Mouse (Mus musculus) 3T3-L1 (cell line): ENCODE data around the gene Mblac1.

ENCODE experiments used
- DNase-seq: peaks from one replicate; pipeline ENCODE4 v3.0.0-alpha.2; 2015; ENCODE audit warnings: low read depth, low spot score

The Mblac1 gene

DNA sequence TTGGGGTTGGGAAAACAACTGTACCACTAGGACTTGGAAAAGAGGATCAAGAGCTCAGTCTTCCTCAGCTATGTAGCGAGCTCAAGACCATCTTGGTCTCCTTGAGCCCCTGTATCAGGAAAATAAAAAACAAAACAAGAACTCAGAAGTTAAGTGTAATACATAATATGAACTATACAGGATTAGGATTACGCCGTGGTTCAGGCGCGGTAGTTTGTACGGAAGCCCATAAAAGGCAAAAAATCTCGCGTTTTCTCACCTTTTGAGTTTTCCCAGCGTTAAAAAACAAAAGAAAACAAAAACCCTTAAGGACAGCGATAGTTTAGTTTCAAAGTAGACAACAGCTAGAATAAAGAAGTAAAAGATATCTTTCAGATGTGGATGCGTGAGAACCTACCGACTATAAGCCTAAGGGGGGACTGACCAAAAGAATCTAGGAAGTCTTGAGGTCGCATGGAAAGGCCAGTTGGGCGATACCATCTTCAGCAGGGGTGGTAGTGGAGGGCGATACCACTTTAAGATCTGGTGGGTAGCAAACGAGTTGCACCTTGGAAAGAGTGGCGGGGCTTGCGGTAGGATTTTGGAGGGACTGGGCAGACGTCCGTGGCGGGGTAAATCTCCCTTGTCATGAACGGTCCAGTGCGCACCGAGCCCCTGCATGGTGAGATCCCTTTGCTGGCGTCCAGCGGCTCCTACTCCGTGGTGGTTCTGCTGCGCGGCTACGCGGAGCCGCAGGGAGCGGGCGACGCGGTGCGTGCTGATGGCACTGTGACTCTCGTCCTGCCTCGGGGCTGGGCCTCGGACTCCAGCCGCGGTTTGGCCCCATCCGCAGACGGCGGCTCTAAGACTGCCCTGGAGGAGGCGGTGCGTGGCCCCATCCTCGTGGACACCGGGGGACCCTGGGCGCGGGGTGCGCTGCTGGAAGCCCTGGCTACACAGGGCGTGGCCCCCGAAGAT lies at the start of gene Mblac1:
Gene Mblac1 (plus strand): TSS at position 544 of the 957 bp plus-strand sequence.
- DNase-seq, result peak; percentile 88

DNA sequence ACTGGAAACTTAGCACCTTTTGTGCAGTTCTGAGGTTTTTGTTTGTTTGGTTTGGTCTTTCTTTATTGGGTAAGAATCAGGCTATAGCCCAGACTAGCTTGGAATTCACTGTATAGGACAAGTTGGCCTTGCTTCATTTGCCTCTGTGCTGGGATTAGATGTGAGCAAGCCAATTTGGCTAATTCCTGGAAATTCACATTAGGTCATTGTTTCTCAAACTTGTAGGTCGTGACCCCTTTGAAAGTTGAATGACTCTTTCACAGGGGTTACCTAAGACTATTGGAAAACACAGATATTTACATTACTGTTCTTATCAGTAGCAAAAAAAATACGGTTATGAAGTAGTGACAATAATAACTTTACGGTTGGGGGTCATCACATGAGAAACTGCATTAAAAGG lies 39.7 kb upstream of the Mblac1 start:
- no peak for DNase-seq

DNA sequence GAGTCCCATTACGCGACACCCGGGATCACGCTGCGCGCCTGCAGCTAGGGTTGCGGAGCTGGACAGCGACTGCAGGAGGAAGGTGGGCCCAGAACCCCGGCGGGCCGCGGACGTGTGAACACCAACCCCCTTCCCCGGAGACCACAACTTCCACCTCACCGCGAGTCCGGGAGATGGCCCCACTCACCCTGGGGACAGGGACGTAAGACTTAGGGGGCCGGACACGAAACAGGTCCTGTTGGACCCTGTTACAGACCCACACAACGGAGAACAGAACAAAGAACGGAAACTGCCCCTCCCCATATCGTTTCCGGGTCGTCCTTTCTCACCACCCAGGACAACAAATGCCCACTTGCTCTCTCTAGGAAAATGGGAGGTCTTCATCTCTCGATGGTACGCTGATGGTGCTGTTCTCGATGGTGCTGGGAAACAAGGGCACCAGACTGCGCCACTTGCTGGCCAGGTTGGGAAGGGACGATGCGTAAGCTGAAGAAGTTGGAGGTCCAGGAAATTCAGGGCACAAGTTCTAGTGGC lies 38.6 kb upstream of the Mblac1 start, which contains the start of gene Zfp113:
Gene Zfp113 (minus strand): TSS at position 302 of the 534 bp plus-strand sequence.
- DNase-seq, result peak; percentile 100

DNA sequence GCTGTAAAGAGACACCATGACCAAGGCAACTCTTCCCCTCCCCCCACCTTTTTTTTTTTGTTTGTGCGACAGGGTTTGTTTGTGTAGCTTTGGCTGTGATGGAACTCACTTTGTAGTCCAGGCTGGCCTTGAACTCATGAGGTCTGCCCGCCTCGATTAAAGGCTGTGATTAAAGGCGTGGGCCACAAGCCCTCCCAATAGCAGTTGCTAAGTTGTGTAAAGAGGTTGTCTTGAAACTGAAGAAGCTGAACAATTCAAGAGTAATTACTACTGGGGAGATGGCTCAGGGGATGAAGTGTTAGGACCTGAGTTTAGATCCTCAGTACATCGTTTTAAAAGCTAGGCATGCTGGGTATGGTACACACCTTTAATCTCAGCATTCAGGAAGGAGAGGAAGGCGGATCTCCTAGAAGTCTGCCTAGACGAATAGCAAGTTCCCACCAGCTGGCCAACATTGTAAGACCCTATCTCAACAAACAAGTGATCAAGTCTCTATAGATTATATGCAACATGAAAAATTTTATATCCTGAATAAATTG lies 33.8 kb upstream of the Mblac1 start:
- DNase-seq, result no peak

DNA sequence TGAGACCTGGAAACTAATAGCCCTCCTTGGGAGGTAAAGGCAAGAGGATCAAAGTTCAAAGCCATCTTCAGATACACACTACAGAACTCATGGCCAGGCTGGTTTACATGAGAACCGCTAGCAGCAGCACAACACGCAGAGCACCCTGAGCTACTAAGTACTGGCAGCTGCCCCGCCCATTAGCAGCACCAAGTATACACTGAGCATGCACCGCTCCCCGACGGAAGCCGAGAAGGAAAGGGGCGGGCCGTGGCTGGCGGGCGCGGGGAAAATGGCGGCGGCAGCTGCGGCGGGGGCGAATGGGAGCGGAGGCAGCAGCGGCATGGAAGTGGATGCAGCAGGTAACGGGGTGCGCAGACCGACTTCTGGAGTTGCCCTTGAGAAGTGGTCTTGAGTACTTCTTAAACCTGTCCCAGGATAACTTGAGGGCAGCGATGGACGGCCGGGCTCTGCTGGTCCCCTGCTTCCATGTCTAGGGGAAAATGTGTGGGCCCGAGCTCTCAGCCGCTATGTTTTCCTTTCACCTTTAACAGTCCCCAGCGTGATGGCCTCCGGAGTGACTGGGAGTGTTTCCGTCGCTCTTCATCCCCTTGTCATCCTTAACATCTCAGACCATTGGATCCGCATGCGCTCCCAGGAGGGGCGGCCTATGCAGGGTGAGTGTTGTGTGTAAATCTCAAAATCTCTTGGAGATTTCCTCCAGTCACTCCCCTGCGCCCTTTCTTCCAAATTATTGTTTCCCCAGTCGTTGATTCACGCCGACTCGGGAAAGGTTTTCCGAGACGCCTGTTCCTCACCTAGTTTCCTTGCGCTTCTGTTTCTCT lies 33.1 kb upstream of the Mblac1 start, which contains the start of gene Cops6:
Gene Cops6 (plus strand): TSS at position 230 of the 824 bp plus-strand sequence.
- peak; percentile 96 for DNase-seq

- no peak for DNase-seq
Observed at GRCm38 (mm10) chr5:138163046-138163445, 31.1 kb upstream of the Mblac1 start.

- DNase-seq, result no peak
Observed at GRCm38 (mm10) chr5:138163610-138164009, 30.5 kb upstream of the Mblac1 start.

- DNase-seq, result no peak
Observed at GRCm38 (mm10) chr5:138165594-138165993, 28.5 kb upstream of the Mblac1 start.

- DNase-seq, result peak; percentile 98
Observed at GRCm38 (mm10) chr5:138170936-138171561, 23.1 kb upstream of the Mblac1 start.

DNA sequence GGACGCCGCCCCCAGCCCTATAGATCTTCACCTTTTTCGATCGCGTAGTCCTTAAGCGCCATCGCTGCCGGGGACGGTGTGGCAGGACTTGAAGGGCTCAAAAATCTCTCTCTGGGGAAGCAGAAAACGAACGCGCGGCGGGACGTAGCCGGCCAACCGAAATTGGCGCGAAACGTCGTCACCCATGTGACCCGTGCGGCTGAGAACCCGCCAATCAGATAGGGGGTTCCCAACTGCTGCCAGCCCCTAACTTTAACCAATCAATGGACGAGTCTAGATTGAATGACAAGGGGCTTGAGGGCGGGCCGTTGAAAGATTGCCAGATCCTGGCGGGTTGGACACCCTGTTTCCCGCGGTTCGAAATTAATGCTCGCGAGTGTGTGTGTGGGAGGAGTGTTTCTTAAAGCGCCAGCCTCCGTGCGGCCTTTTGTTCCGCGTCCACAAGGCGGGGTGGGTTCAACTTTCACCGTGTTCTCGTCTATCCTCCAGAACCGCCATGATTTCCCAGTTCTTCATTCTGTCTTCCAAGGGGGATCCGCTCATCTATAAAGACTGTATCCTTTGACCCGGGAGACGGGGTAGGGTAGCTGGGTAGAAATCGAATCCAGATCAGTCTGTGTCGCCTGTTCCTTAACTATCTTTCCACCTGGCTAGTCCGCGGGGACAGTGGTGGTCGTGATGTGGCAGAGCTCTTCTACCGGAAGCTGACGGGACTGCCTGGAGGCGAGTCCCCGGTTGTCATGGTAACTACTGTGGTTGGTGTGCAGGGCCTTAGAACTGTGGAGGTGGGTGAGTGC lies 22.2 kb upstream of the Mblac1 start, which contains the start of the genes Ap4m1 and Mcm7:
Gene Ap4m1 (plus strand): TSS at position 308 of the 797 bp plus-strand sequence.
Gene Mcm7 (minus strand): TSS at position 728 of the 797 bp plus-strand sequence.
- DNase-seq, result peak; percentile 100

GRCm38 (mm10) chr5:138173217-138173616 lies 20.9 kb upstream of the Mblac1 start:
- DNase-seq, result peak; percentile 50

DNA sequence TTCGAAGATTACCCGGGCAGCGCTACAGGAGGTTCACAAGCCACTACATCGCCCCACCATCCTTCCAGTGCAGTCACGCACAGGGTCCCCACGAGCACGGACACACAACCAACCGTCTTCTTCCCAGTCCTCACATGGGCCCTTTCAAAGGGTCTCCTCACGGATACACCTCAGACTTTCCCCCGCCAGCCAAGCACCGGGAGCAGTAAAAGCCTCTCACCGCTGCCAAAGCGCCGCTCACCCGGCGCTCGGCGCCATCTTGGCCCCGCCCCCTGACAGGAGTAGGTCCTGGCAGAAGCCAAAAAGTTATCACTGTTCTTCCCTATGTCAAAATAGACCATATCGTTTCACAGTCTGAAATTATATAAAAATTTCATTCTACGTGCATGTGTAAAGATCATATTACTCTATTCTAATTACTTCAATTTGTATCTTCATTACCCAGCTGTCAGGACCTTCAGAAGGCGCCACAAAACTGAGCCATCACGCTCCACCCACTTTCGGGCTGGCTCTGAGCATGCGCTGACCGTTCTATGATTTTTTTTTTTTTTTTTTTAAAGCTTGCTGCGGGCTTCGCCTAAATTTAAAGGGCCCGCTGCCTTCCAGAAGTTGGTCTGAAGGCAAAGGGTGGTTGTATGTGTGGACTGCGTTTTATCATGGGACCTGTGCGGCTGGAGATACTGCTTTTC lies 7.0 kb upstream of the Mblac1 start, which contains the start of the genes Taf6 and Cnpy4:
Gene Taf6 (minus strand): TSS at position 502 of the 689 bp plus-strand sequence.
Gene Cnpy4 (plus strand): TSS at position 536 of the 689 bp plus-strand sequence.
- DNase-seq, result peak; percentile 94

DNA sequence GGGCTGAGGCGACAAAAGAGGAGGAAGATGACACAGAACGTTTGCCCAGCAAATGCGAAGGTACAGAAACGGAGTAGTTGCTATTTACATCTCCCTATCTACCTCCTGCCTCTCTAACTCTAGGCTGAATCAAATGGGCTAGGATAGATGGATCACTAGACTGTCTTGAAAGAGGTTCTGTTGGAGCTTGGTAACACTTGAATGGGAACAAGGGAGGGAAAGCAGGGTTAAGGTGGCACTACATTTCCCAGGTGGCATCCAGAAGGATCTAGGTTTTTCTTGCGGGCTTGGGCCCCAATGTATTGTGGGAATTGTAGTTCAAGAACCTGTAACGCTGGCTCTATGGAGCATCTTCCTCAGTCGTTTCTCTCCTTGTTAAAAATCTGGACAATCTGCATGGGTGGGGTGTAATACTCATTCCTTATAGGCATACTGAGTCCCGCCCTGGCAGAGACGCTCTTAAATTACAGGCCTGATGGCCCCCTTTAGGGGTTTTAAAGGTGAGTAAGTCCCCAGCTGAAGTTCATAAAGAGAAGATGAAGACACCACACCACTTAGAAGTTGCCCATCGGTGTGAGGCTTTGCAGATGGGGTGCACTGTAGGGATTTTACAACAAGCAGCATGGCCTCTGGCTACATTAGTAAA lies 6.3 kb upstream of the Mblac1 start:
- DNase-seq, result peak; percentile 97

DNA sequence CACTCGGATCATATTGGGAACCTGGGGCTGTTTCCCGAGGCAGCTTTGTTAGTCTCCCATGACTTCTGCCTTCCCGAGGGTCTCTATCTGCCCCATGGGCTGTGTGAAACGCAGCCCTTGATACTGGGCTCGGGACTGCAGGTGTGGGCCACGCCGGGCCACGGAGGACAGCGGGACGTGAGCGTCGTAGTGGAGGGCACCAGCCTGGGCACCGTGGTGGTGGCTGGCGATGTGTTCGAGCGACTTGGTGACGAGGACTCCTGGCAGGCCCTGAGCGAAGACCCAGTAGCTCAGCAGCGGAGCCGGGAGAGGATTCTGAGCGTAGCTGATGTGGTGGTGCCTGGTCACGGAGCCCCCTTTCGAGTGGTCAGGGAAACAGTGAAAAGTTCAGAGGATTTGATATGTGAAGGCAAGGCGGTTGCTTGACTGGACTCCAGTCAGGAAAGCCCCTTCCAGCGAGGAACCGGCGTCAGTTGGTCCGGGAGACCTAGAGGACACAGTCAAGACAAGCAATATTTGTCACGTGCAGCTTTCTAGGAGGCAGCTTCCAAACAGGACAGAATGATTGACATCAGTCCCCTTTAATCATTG lies 736 bp downstream of the Mblac1 start:
- no peak for DNase-seq

GRCm38 (mm10) chr5:138195463-138195862 lies 1.3 kb downstream of the Mblac1 start:
- no peak for DNase-seq

GRCm38 (mm10) chr5:138199576-138199975 lies 5.5 kb downstream of the Mblac1 start:
- DNase-seq, result peak; percentile 61

- no peak for DNase-seq
Observed at GRCm38 (mm10) chr5:138202086-138202485, 8.0 kb downstream of the Mblac1 start.

DNA sequence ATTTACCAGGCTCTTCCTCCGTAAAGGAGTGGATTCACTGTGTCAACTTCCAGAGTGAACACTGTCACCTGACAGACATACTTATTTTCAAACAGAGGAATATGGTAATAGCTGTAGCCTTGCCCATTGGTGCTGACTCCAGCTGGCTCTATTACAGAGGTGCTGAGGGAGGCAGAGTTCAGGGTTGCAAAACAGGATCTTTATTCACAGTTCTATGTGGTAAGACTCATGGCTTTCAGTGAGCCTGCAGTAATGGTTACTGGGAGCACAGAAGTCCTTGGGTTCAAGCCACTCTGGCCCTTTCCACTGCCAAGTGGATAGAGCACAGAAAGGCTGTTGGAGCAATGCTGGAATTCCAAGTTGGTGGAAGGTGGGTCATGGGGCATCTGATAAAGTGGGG lies 13.1 kb downstream of the Mblac1 start:
- DNase-seq, result no peak
